Mouse (Mus musculus) ovary, postnatal 36 days (tissue): Measurements from ENCODE around the gene Erv3.
"Not testable (repeated sequence)": the region's sequence is repeated elsewhere in the genome, so short reads cannot be mapped to it uniquely, and the experiment has no call there.

Experiments used
- DNase-seq: peaks from one replicate; pipeline ENCODE4 v3.0.0; 2022; ENCODE audit warnings: low spot score, mixed read lengths

The Erv3 gene

DNA sequence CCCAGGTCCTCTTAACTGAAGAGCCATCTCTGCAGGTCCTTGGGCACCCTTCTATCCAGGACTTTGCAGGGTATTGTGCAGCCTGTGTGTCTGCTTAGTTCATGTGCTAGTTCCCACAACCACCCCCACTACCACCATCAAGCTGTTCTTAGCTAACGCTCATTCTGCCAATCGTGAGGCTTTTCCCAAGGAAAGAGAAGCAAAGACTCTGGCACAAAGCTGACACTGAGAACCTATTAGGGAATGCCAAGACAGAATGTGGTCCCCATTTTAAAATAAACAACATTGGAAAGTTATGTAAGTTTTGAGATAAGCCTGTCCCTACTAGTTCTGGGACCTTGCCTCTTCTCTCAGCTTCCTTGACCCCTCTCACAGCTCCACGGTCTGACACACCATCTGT, 3.9 kb upstream of the Erv3 start:
- DNase-seq: no peak

- DNase-seq: no peak
Measured at GRCm38 (mm10) chr2:131862617-131863275, 3.2 kb upstream of the Erv3 start.

- DNase-seq: no peak
Measured at GRCm38 (mm10) chr2:131857838-131858237, 1.7 kb downstream of the Erv3 start.

GRCm38 (mm10) chr2:131853719-131854118, 5.8 kb downstream of the Erv3 start:
- no peak for DNase-seq

- no peak for DNase-seq
Measured at GRCm38 (mm10) chr2:131851333-131852092, 8.0 kb downstream of the Erv3 start.

GRCm38 (mm10) chr2:131850047-131850446, 9.5 kb downstream of the Erv3 start:
- no peak for DNase-seq

GRCm38 (mm10) chr2:131847501-131848359, 11.8 kb downstream of the Erv3 start:
- DNase-seq: no peak

DNA sequence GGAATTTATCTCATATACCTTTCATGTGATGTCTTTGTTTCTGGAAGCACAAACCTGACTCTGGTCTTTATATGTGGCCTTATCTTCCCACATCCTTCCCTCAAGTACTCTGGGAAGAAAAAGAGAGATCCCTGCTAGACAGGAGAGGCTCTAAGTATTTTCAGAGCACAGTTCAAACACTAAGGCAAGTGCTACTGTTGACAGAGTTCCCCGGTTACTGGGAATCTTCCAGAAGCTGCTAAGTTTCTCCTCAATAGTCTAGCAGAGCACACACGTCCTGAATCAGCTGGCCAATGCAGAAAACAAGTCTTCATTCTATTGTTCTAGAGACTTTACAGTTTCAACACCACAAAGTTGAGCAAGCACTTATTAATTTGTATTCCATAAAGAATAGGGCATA, 12.7 kb downstream of the Erv3 start:
- no peak for DNase-seq

DNA sequence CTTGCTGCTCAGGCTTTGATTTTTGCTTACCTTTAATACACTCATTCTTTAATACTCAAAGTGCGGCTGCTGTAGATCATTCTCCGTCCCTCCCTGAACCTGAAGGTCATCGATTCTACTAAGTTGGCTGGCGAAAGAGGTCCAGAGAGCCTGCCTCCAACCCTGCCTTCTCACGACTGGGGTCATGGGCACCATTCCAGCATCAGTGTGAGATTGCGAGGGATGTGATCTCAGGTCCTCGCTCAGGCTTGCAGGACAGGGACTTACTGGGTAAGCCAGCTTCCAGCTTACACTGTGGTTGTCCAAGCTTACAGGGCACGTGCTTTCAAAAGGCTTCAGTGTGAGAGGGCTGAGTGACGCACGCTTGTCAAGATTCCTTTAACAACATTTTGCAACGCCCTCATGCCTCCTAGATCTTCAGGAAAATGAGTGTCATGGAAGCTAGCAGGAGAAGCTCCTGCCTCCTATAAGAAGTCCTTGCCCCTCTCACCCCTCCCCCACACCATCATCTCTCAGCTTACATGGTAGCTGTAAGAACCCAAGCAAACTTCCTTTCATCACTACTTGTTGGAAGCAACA, 13.3 kb downstream of the Erv3 start:
- peak; percentile 11 for DNase-seq

GRCm38 (mm10) chr2:131845671-131846070, 13.9 kb downstream of the Erv3 start:
- DNase-seq: peak; percentile 13

- no peak for DNase-seq
Measured at GRCm38 (mm10) chr2:131842568-131842967, 17.0 kb downstream of the Erv3 start.

DNA sequence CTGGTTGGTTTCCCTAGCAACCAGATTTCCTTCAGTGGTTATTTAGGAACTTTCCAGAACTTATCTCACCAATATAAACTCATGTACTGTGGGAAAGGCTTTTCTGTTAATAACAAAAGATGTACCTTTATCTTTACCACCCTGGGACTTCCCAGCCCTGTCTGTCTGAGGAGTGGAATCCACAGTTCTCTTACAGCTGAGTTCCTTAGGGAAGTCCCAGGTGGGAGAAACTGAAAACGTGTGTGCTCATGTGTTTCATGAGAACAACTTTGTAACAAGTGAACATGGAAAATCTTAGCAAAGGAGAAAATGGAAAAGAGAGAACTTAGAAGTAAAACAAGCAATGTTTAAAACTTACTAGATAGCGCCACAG, 18.2 kb downstream of the Erv3 start:
- no peak for DNase-seq

DNA sequence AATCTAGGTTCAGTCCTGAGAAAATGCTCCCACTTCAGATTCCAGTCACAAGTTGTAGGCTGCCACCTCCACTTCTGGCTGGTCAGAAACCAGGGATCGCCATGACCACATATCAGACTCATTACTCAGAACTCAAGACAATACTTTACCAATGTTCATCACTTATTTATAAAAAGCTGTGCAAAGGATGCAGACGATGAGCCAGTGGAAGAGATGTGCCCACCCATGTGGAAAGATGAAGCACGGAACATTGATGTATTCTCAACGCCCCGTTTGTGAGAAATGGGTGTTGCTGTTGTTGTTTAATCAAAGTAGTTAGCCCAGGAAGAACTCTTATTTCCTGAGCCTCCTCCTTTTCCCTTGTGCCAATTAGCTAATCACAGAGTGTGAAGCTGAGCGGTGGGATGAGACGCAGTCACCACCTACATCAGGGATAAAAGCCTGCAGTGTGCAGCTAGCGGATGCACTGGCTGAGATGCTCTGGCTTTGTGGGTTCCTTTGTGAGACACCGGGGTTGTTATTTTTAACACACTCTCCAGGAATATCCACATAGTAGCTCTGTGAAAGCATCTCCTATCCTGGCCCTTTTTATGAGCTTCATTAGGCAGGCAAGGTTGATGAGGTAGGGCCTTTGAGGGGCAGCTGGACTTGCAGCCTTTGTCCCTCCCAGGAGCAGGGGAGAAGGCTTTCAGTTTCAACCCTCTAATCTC, 18.8 kb downstream of the Erv3 start:
- DNase-seq: no peak

GRCm38 (mm10) chr2:131834296-131834695, 25.3 kb downstream of the Erv3 start:
- DNase-seq: no peak

GRCm38 (mm10) chr2:131831861-131832260, 27.7 kb downstream of the Erv3 start:
- no peak for DNase-seq

- DNase-seq: not testable (repeated sequence)
Measured at GRCm38 (mm10) chr2:131830945-131831344, 28.6 kb downstream of the Erv3 start.

- DNase-seq: peak; percentile 18
Measured at GRCm38 (mm10) chr2:131827999-131828975, 31.3 kb downstream of the Erv3 start.

GRCm38 (mm10) chr2:131827026-131827687, 32.4 kb downstream of the Erv3 start:
- DNase-seq: no peak

DNA sequence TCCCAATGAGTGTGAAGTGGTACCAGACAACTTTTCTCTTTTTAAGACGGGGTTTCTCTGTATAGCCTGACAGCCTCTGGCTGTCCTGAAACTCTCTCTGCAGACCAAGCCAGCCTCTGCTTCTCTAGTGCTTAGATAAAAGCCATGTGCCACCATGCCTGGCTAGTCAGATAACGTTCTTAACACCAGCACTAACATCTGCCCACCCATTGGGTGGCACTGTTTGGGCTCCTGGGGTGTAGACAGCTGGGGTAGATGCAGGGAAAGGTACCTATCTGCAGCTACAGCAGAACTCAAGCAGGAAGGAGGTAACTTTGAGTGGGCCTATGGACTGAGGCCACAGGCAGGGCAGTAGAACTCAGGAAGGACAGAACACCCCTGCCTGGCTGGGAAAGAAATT, 34.0 kb downstream of the Erv3 start:
- DNase-seq: no peak

DNA sequence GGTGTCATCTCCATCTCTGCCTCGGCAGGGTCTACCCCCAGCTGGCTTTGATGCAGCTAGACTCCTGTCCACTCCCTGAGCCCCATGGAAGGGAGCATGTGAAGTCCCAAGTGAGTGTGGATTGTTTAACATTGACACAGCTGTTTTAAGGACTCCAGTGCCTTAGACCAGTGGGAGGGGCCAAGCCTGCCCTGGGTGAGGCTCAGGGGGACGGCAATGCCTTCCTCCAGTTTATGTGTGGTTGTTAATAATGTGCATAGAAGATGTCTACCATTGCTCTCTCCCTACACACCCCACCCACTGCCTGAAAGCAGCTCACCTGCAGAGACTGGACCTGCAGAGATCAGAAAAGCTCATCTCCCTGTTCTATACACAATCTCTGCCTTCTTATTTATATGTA, 35.6 kb downstream of the Erv3 start:
- DNase-seq: no peak
